Mouse (Mus musculus) CD4-positive, CD25-positive, alpha-beta regulatory T cell, adult 4 months (primary cell): ENCODE measurements around the gene Pitpnb. TPM values are rescaled to one million over a fixed set of nuclear protein-coding genes. Genes with fewer than 3 reads are reported as not detected.

Source experiments
- ATAC-seq: one replicate; pipeline ENCODE4 v1.8.0; 2017
- polyA plus RNA-seq, 2 experiments: library from polyadenylated mRNA; unstranded; fragments of 100-300 nt; shearing (Covaris generic); gene quantifications; one replicate each; pipeline ENCODE4 v1.2.1; 2017

Gene Pitpnb
- polyA plus RNA-seq, result 10 to 100 TPM; 54.4 to 65.4 TPM

- ATAC-seq, result peak; percentile 93
Observed at GRCm38 (mm10) chr5:111330417-111331098, at the start of gene Pitpnb. Gene Pitpnb, plus strand, starts transcription at chr5:111330763.

DNA sequence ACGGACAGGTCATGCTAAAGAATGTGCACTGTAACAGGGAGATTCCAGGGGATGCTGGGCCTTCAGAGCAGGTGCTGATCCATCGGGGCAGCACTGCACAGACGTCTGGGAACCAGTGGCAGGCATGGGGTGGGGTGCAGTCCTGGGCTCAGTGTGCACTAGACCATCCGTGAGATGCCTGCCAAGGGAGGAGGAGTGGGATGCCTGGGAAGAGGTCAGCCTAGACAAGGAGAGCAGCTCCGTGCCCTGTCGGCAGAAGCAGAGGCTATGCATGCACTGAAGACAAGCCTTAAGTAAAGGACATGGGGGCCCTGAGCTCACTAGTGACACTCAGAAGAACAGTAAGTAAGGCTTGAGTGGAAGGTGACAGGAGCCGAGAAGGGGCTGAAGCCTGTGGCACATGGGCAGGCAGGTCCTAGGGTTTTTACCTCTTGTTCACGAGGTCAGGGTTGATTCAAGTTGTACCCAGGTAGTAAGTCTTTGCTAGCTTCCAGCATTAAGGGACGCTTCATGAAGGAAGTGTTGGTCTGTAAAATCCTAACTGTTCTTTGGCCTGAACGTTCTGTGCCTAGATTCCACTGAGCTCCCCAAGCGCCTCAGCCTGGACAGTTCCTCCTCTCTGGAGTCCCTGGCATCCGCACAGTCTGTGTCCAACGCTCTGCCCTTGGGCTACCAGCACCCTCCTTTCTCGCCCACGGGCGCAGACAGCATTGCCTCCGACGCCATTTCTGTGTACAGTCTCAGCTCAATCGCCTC is 46.0 kb upstream of the Pitpnb start:
- no peak for ATAC-seq

DNA sequence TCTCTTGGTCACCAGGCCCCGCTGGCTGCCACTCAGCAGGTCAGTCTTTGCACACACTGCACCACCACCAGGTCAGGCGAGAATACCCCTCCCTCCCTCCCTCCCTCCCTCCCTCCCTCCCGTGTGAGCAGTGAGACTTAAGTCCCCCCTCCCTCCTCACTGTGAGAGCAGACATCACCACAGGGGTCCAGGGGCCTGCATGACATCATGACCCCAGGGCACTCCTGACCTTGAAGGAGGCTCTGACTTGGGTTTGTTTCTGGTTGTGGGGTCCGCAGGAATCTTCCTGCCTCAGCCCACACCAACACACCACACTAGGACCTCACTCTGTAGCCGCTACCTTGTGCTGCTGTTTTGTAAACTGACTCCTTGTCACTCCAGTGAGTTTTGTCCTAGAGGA is 43.0 kb upstream of the Pitpnb start:
- no peak for ATAC-seq

- ATAC-seq, result no peak
Observed at GRCm38 (mm10) chr5:111288486-111288885, 42.1 kb upstream of the Pitpnb start.

DNA sequence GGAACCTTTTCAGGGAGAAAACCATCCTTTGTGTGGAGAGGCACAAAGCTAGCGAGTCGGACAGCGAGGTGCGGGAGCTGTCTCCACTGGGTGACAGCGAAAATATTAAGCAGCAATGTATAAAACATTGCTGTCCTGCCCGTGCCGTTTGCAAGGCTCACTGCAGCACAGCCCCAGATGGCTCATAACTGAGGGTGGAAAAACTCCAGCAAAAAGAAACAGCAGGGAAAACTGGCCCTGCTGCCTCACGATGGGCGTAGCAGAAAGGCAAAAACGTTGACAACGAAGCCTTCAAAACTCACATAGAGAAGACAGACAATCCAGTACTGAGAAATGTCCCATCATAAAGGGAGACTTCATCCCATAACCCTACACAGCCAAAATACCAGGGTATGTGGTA is 40.5 kb upstream of the Pitpnb start:
- no peak for ATAC-seq

GRCm38 (mm10) chr5:111291639-111292038 is 38.9 kb upstream of the Pitpnb start:
- no peak for ATAC-seq

DNA sequence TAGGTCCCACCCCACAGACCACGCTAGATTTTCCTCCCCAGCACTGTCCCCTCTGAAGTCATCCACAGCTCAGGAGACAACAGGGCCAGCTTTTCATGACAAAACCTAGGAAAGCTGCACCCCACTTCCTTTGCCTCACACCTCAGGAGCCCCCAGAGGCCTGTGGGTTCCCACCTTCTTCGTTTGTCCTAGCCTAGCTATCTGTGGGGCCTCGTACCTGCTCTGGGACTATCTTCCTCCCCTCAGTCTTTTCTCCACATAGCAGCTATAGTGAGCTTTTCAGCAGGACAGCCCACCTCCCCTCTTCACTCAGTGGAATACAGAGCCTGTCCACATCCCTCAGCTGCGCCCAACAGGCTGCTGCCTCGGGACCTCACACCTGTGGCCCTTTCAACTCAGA is 32.8 kb upstream of the Pitpnb start:
- no peak for ATAC-seq

GRCm38 (mm10) chr5:111298706-111299105 is 31.9 kb upstream of the Pitpnb start:
- no peak for ATAC-seq

DNA sequence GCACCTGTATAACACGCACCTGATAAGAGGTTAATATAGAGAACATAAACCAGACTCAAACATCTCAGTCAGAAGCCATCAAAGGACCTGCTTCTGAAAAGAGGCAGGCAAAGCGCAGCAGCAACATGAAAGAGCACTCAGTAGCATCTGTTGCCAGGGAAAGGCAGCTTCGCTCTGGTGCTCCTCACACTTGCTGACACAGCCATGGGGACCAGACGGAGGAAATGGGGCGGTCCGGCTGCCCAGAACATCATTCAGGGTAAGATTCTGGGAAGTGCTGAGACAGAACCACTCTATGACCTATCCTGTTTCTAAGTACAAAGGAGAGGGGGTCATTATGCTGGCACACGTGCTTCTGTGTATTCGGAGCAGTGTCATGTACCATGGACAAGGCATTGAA is 29.8 kb upstream of the Pitpnb start:
- ATAC-seq, result no peak

- ATAC-seq, result no peak
Observed at GRCm38 (mm10) chr5:111301736-111302135, 28.8 kb upstream of the Pitpnb start.

DNA sequence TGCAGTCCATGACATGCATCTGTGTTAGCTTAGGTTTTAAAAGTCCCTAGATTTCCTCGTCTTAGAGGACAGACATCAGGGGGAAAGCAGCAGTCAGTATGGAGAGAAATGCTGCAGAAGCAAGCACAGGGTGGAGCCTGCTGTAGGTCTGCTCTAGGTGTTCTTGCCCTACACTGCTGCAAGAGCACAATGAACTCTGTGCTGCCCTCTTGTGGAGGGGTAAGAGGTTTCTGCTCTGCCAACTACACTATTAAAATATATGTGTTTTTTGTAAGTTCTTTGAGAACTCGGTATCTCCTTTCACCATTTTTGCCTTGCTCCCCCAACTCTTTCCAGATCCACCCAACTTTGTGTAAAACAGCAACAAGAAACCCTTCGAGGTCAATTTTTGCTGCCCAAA is 25.8 kb upstream of the Pitpnb start:
- ATAC-seq, result no peak

GRCm38 (mm10) chr5:111310185-111310584 is 20.4 kb upstream of the Pitpnb start:
- no peak for ATAC-seq

- no peak for ATAC-seq
Observed at GRCm38 (mm10) chr5:111313833-111314232, 16.7 kb upstream of the Pitpnb start.

- no peak for ATAC-seq
Observed at GRCm38 (mm10) chr5:111315061-111315460, 15.5 kb upstream of the Pitpnb start.

- ATAC-seq, result no peak
Observed at GRCm38 (mm10) chr5:111317526-111317925, 13.0 kb upstream of the Pitpnb start.

GRCm38 (mm10) chr5:111318946-111319345 is 11.6 kb upstream of the Pitpnb start:
- no peak for ATAC-seq

DNA sequence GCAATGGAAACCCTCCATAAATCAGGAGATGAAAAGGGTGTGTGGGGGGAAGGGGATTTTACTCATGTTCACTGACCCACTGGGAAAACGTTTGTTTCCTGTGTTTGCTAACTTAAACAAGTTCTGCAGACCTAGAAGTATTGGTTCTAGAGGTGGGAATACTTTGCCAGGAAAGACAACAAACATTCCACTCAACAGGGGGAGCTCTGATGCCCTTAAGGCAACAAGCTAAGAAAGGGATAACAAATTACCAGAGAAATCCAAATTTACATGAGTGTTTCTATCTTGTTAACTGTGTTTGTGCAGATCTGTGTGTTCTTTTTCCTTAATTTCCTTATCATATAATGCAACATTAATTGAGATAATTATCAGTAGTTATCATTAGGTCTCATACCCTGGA is 4.8 kb upstream of the Pitpnb start:
- ATAC-seq, result no peak

DNA sequence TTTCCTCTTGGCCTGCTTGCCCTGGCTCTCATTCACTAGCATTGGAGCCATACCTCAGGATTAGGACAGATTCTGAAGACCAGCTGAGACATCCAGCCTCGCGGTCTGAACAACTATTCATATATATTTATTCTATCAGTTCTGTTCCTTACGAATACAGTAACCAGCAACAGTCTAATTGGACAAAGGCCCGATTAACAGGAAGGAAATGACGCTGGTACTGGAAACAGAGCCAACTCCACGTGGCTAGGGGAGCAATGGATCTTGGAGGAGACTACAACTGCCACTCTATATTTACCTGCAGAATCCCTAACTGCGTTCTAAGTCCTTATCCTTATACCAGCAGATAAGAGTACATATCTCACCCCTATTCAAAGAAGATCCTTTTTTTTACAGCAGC is 3.1 kb upstream of the Pitpnb start:
- no peak for ATAC-seq

GRCm38 (mm10) chr5:111329782-111330416 is 664 bp upstream of the Pitpnb start:
- no peak for ATAC-seq

DNA sequence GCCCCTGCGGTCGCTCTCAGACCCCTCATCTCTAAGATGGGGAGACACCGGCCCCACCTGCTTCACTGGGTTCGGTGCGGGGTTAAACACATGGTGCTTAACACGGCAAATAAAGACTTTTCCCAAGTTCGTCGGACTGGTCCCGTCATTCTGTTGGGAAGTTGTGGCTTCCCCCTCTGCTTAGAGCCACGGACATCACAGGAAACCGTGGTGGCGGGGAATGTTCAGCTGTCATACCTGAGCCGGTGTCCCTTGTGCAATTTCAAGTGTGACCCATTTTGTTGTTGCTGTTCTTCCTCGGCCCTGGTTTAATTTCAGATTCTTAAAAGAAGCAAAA is 504 bp downstream of the Pitpnb start:
- ATAC-seq, result peak; percentile 15

DNA sequence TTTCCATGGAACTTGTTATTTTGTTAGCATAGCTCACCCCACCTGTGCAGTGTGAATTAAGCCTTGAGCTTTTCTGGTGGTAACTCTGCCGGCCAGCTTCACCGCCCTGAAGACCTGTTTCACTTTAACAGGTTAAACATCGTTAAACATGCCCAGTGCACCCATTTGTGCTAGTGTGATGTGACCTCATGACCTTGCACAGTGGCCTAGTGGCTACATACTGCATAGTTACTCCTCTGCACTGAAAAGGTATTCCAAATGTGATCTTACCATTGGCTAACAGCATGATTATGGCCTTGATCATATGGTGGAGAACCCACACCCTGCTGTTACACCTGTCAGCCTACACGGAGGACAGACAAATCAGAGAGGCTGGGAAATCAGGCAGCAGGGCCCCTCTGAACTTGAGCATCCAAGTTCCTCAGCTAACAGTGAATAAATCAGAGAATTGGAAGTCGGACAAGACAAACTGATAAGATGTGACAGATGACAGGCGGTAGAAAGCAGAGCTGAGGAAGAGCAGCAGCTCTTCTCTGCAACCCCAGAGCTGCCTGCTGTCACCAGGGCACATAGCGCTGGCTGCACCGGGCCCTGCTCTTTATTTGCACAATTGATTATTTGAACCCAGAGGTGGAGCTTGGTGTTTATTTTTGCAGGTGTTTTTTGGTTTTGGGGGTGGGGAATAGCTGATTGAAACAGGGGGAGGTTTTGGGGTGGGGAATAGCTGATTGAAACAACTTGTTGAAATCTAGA is 5.6 kb downstream of the Pitpnb start:
- no peak for ATAC-seq

DNA sequence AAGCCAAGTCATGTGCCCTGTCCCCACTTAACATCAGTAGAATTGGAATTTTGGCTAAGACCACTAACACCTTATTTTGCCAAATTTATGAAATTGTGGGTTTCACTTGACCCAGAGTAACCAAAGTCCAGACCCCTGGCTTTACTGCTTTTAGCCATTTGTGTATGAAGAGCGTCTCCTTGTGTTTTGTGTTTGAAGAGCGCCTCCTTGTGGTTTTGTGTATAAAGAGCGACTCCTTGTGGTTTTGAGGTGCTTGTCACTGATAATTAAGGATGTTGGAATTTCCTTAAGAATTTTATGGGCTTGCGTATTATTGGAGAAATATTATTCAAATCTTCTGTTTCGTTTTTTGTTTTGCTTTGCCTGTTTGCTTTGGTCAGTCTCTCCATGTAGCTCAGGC is 11.0 kb downstream of the Pitpnb start:
- peak; percentile 67 for ATAC-seq

DNA sequence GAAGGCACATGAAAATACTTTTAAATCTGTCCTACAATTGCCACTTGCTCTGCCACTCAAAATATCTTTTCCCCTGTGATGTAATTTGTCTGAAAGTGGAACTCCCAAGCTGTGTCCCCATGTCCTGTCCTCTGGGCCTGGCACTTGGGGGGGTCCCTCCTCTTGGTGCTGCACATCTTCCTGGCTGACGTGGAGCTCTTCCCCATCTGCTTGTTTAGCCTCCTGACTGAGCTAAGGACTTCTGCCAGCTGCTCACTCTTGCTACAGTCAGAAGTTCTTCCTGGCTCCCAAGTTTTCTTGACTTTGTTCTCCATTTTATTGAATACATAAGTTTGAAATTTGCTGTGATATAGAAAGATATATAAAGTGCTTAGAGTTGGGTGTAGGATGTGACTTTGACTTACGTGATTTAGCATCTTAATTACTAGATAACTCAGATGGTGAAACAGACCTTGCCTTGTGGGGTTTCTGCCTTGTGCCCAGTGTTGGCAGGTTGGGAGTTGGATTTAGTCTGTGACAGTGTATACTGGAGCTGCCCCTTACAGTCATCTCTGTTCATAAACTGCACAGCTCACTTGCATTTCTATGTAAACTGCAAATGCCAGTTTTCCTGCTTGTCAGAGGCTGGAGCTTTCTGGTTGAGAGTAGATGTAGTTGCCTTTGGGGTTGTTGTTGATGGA is 14.3 kb downstream of the Pitpnb start:
- ATAC-seq, result no peak
